Mouse (Mus musculus): ENCODE measurements around the gene Vmn2r47. TPM values are rescaled to one million over a fixed set of nuclear protein-coding genes. Genes with fewer than 3 reads are reported as not detected.
"Not testable (repeated sequence)": the region's sequence is repeated elsewhere in the genome, so short reads cannot be mapped to it uniquely, and the experiment has no call there.

The Vmn2r47 gene
- not detected for polyA plus RNA-seq (2017; shearing (Covaris generic))

DNA sequence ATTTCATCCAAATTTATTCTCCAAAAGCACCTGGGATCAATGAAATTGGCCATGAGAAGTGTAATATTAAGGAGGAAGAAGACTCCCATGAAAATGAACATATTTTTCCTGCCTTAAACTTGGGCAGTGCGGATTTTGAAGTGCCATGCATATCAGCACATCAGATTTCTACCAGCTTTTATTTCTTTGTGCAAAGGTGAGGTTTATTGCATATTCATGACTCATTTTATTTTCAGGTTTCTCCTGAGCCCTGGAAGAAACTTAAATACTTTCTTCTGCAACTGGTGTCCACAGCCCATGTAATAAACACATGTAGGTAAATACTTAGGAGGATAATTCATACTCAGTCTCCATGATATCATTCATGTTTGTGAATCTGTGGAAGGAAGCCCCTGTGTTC, at the start of gene Vmn2r47:
Gene Vmn2r47, minus strand, starts transcription at position 101 of the 400 bp plus-strand sequence.
- not testable (repeated sequence) for ATAC-seq

DNA sequence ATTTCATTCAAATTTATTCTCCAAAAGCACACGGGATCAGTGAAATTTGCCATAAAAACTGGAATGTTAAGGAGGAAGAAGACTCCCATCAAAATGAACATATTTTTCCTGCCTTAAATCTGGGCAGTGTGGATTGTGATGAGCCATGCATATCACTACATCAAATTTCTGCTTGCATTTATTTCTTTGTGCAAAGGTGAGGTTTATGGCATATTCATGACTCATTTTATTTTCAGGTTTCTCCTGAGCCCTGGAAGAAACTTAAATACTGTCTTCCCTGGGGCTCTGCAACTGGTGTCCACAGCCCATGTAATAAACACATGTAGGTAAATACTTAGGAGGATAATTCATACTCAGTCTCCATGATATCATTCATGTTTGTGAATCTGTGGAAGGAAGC, 70.7 kb downstream of the Vmn2r47 start, which contains the start of gene Vmn2r46:
Gene Vmn2r46, minus strand, starts transcription at position 101 of the 400 bp plus-strand sequence.
- ATAC-seq, result not testable (repeated sequence)

Other genes with a start within 250 kb of the Vmn2r47 start
- gene Vmn2r46, start 70.8 kb downstream of the Vmn2r47 start, polyA plus RNA-seq (2017; shearing (Covaris generic)), result not detected
- not detected for gene Vmn2r48, start 112.3 kb upstream of the Vmn2r47 start, polyA plus RNA-seq (2017; shearing (Covaris generic))
- gene Vmn2r49, start 150.9 kb upstream of the Vmn2r47 start, polyA plus RNA-seq (2017; shearing (Covaris generic)), result not detected
- under 1 TPM in 1 of 3 experiments, not detected in 2; 0.12 TPM for gene Vmn2r50, start 212.0 kb upstream of the Vmn2r47 start, polyA plus RNA-seq (2017; shearing (Covaris generic))

Measured in inflammation-experienced regulatory T-cells, adult 6 months (primary cell).